Mouse (Mus musculus) neural tube, embryonic 11.5 days (tissue): ENCODE measurements around the gene Tmc4. TPM values are rescaled to one million over a fixed set of nuclear protein-coding genes. Genes with fewer than 3 reads are reported as not detected.

Source experiments
- microRNA-seq: library from miRNA; unstranded; fragments of <30 nt; microRNA quantifications from one replicate; pipeline ENCODE4, GENCODE M21; 2016
- polyA plus RNA-seq: library from polyadenylated mRNA; unstranded; fragments of >200 nt; fragmentation: Nextera tagmentation; extraction: Ambion mirVana; gene quantifications from 2 replicates; pipeline ENCODE4 v1.2.1, GENCODE M21; 2014

Tmc4 gene
- polyA plus RNA-seq, 1 experiment from 2014 or later = 3.3 TPM

Small RNAs within 50 kb of the gene (microRNA-seq; reads per million reads assigned to microRNA genes)
- 3.6 reads per million, percentile 7 among the genes with 10 or more reads in this experiment for gene Mir3572

Other genes with a start within 250 kb of the Tmc4 start
- not detected in 2 replicates for gene Tarm1, start 174.9 kb downstream of the Tmc4 start, polyA plus RNA-seq
- 0.25 TPM in 1 of 2 replicates, not detected in the other for gene Oscar, start 61.4 kb downstream of the Tmc4 start, polyA plus RNA-seq
- gene Ndufa3, start 60.2 kb downstream of the Tmc4 start, polyA plus RNA-seq = 417 and 419 TPM in 2 replicates
- 35.7 and 36.7 TPM in 2 replicates for gene Tfpt, start 47.6 kb downstream of the Tmc4 start, polyA plus RNA-seq
- 141 and 147 TPM in 2 replicates for gene Prpf31, start 47.6 kb downstream of the Tmc4 start, polyA plus RNA-seq
- 74.7 and 75.4 TPM in 2 replicates for gene Cnot3, start 32.3 kb downstream of the Tmc4 start, polyA plus RNA-seq
- gene Leng1, start 11.7 kb downstream of the Tmc4 start, polyA plus RNA-seq = 16.9 and 18.2 TPM in 2 replicates
- 236 and 244 TPM in 2 replicates for gene Tsen34, start 15.3 kb upstream of the Tmc4 start, polyA plus RNA-seq
- 30.2 and 33.5 TPM in 2 replicates for gene Mboat7, start 16.0 kb upstream of the Tmc4 start, polyA plus RNA-seq
- 1,156 and 1,182 TPM in 2 replicates for gene Rps9, start 26.4 kb upstream of the Tmc4 start, polyA plus RNA-seq
- gene Pirb, start 42.8 kb upstream of the Tmc4 start, polyA plus RNA-seq = 0.08 and 0.27 TPM in 2 replicates
- not detected in 2 replicates for gene Gm15448, start 148.1 kb upstream of the Tmc4 start, polyA plus RNA-seq
- not detected in 2 replicates for gene Pira2, start 167.5 kb upstream of the Tmc4 start, polyA plus RNA-seq
- gene Gm14548, start 220.6 kb upstream of the Tmc4 start, polyA plus RNA-seq = not detected in 2 replicates
- gene Lilra6, start 237.9 kb upstream of the Tmc4 start, polyA plus RNA-seq = not detected in 2 replicates